Mouse (Mus musculus) lung, postnatal 0 days (tissue): ENCODE measurements around the gene Zfp354b. TPM values are rescaled to one million over a fixed set of nuclear protein-coding genes. Genes with fewer than 3 reads are reported as not detected.

ENCODE experiments used
- ATAC-seq: fragments of 200-750 bp; cut with Nextera tagmentation; 2 replicates; pipeline ENCODE4 v1.8.0; 2017; ENCODE audit warnings: moderate library complexity
- DNase-seq: peaks from one replicate; pipeline ENCODE4 v3.0.0-alpha.2; 2016; ENCODE audit warnings: low spot score
- H3K27ac ChIP-seq: fragments of 300-500 bp; sonication (generic); 2 replicates; pipeline ENCODE4 v1.5.1; 2014; ENCODE audit warnings: antibody characterized with exemption, mild to moderate bottlenecking, low read length, mixed read lengths
- H3K27me3 ChIP-seq: fragments of 300-500 bp; sonication (generic); replicated peaks from 2 replicates; pipeline ENCODE4 v1.6.1; 2014; ENCODE audit warnings: low read length, mixed read lengths; ENCODE audit not compliant: insufficient read depth
- H3K36me3 ChIP-seq: fragments of 300-500 bp; sonication (generic); 2 replicates; pipeline ENCODE4 v1.6.1; 2014; ENCODE audit warnings: low read length, mixed read lengths; ENCODE audit not compliant: insufficient read depth
- H3K4me1 ChIP-seq: fragments of 300-500 bp; sonication (generic); 2 replicates; pipeline ENCODE4 v1.6.1; 2014; ENCODE audit warnings: antibody characterized with exemption, low read depth, low read length, mixed read lengths; ENCODE audit not compliant: insufficient read depth
- H3K4me2 ChIP-seq: fragments of 300-500 bp; sonication (generic); replicated peaks from 2 replicates; pipeline ENCODE4 v1.6.1; 2014; ENCODE audit warnings: low read depth, mild to moderate bottlenecking, low read length, moderate library complexity, mixed read lengths
- H3K4me3 ChIP-seq: fragments of 300-500 bp; sonication (generic); 2 replicates; pipeline ENCODE4 v1.5.1; 2014; ENCODE audit warnings: low read depth, low read length
- H3K9ac ChIP-seq: fragments of 300-500 bp; sonication (generic); replicated peaks from 2 replicates; pipeline ENCODE4 v1.6.1; 2014; ENCODE audit warnings: low read depth, mild to moderate bottlenecking
- H3K9me3 ChIP-seq: fragments of 300-500 bp; sonication (generic); 2 replicates; pipeline ENCODE4 v1.6.1; 2016; ENCODE audit warnings: low read length, mixed read lengths
- CTCF ChIP-seq: IDR thresholded peaks from 2 replicates; pipeline ENCODE4 v1.5.1; 2016; ENCODE audit warnings: antibody characterized with exemption, mild to moderate bottlenecking
- EP300 ChIP-seq: IDR thresholded peaks from 2 replicates; pipeline ENCODE4 v1.6.1; 2016; ENCODE audit warnings: antibody characterized with exemption, mild to moderate bottlenecking, control low read depth
- WGBS: fragments of 180-500 bp; shearing (Covaris S2); extraction: QIAGEN DNeasy Blood & Tissue Kit; methylation state at CpG from one replicate; pipeline ENCODE4 v1.1.7; 2014; 5-methylcytosine and 5-hydroxymethylcytosine counted together
- polyA plus RNA-seq: library from polyadenylated mRNA; unstranded; fragments of >200 nt; fragmentation: Nextera tagmentation; extraction: Ambion mirVana; gene quantifications from 2 replicates; pipeline ENCODE4 v1.2.1, GENCODE M21; 2015

Gene Zfp354b
- polyA plus RNA-seq, 1 experiment from 2014 or later: 1.1 TPM

DNA sequence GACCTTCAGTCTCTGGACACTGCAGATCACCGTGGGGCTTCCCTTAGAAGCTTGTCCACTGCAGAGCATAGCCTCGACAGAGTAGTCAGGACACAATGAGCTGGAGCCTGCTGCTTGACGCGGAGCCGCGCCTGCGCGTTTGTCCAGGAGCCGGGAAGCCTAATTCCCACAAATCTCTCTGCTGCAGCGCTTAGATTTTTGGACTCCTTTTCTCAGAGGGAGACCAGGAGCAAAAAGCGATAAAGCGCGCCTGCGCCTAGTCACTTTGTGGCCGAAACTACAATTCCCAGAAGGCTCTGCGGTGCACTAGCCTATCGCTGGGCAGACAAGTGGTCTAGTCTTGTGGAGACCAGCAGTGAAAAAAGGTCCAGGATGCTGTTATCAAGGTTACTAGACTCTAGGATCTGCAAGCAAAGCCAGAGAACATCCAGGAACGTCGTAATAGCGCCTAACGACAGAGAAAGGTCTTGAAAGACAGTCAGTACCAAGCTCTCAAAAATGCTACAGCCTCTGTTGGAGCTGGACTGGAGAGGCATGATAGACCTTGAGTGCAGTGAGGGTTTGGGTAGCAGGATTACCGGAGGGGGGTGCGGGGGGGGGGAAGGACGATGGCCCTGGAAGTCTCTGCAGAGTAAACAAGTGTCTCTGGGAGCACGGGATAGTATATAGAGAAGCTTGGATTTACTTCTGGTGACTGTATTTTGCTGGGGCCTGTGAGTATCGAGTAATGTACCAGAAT is 43.9 kb downstream of the Zfp354b start, which contains the start of gene Zfp454:
Gene Zfp454 (minus strand): TSS at position 262 of the 739 bp plus-strand sequence.
- DNase-seq (peak; percentile 93), ATAC-seq (peak; percentile 95)
- Histone ChIP-seq H3K4me1 (no peaks in the 10 kb centered on the region), H3K27ac (no peak within 1 kb of the TSS), H3K9ac (0 out of 2 replicates have a peak within 1 kb of the TSS, but pooled peaks have one; percentile 23), H3K27me3 (no peaks in the 10 kb centered on the region), H3K9me3 (no peaks in the 10 kb centered on the region), H3K4me3 (peak within 1 kb of the TSS; percentile 37), H3K36me3 (no peaks in the 10 kb centered on the region), H3K4me2 (peak within 1 kb of the TSS; percentile 75)
- 6% methylated on average over 26 of the region's 26 CpGs for WGBS
- no peak for TF ChIP-seq CTCF
- TF ChIP-seq EP300: no peak

GRCm38 (mm10) chr11:50886933-50887293 is 44.5 kb downstream of the Zfp354b start:
- peak overlapping the region; percentile 75 for H3K4me2 ChIP-seq
- peak; percentile 6; the same call in 1 of the 2 replicates for ATAC-seq

GRCm38 (mm10) chr11:50886231-50886932 is 45.1 kb downstream of the Zfp354b start:
- Histone ChIP-seq H3K9me3 (no peaks in the 10 kb centered on the region), H3K4me2 (peak overlapping the region; percentile 75), H3K27me3 (no peaks in the 10 kb centered on the region), H3K27ac (no peak overlapping the region), H3K36me3 (no peaks in the 10 kb centered on the region), H3K4me1 (no peaks in the 10 kb centered on the region), H3K4me3 (peak overlapping the region; percentile 37; the same call in 1 of the 2 replicates), H3K9ac (no peak overlapping the region)
- 40% methylated on average over 8 of the region's 8 CpGs for WGBS
- ATAC-seq (no peak), DNase-seq (peak; percentile 4)
- no peak for TF ChIP-seq EP300
- TF ChIP-seq CTCF: no peak

More at GRCm38 (mm10) chr11:50886933-50887293, 44.5 kb downstream of the Zfp354b start:
- TF ChIP-seq EP300 (no peak), CTCF (no peak)
- H3K36me3 ChIP-seq: no peaks in the 10 kb centered on the region
- 10% methylated on average over 9 of the region's 10 CpGs for WGBS
- H3K27ac ChIP-seq: no peak overlapping the region
- H3K9ac ChIP-seq: 0 out of 2 replicates have a peak overlapping the region, but pooled peaks have one; percentile 23
- peak overlapping the region; percentile 37 for H3K4me3 ChIP-seq
- H3K27me3 ChIP-seq: no peaks in the 10 kb centered on the region
- H3K4me1 ChIP-seq: no peaks in the 10 kb centered on the region
- H3K9me3 ChIP-seq: no peaks in the 10 kb centered on the region
- peak; percentile 13 for DNase-seq

DNA sequence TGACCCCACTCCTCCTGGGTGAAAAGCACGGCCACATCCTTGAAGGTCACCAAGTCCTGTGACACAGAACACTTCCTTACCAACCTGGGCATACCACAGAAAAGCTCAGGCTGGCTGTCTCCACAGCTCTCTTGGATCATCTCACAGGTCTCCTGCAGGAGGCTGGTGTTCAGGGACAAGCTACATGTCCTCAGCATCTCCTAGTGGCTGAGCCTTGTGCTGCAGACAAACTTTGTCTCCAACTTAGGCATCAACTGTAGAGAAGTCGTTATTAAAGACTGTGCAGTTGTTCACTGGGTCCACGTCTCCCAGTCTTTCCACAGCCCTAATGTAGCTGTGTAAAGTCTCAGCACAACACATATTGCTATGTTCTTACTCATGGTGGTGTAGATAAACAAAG is 47.7 kb downstream of the Zfp354b start:
- ATAC-seq (no peak), DNase-seq (no peak)
- Histone ChIP-seq H3K4me3 (no peak overlapping the region), H3K9me3 (no peaks in the 10 kb centered on the region), H3K27me3 (no peaks in the 10 kb centered on the region), H3K27ac (no peak overlapping the region), H3K4me2 (no peak overlapping the region), H3K4me1 (no peaks in the 10 kb centered on the region), H3K36me3 (no peaks in the 10 kb centered on the region), H3K9ac (no peak overlapping the region)
- WGBS: 81% methylated on average over 3 of the region's 3 CpGs
- no peak for TF ChIP-seq EP300
- TF ChIP-seq CTCF: no peak

GRCm38 (mm10) chr11:50878641-50879040 is 52.8 kb downstream of the Zfp354b start:
- Histone ChIP-seq H3K4me3 (no peak overlapping the region), H3K9ac (no peak overlapping the region), H3K36me3 (peaks cover 4% of the 10 kb centered on the region; the same call in 1 of the 2 replicates), H3K4me1 (no peaks in the 10 kb centered on the region), H3K27ac (no peak overlapping the region), H3K9me3 (no peaks in the 10 kb centered on the region), H3K27me3 (no peaks in the 10 kb centered on the region), H3K4me2 (no peak overlapping the region)
- ATAC-seq (no peak), DNase-seq (no peak)
- 85% methylated on average over 3 of the region's 3 CpGs for WGBS
- TF ChIP-seq CTCF (no peak), EP300 (no peak)

Other genes with a start within 250 kb of the Zfp354b start
- 4.2 and 4.7 TPM in 2 replicates for gene Zfp354c, start 103.9 kb downstream of the Zfp354b start, polyA plus RNA-seq
- gene Zfp879, start 90.1 kb downstream of the Zfp354b start, polyA plus RNA-seq: 0.43 and 0.51 TPM in 2 replicates
- gene Grm6, start 80.9 kb downstream of the Zfp354b start, polyA plus RNA-seq: 0.10 and 0.17 TPM in 2 replicates
- 1.9 and 2.0 TPM in 2 replicates for gene Zfp454, start 44.0 kb downstream of the Zfp354b start, polyA plus RNA-seq
- 3.3 and 3.7 TPM in 2 replicates for gene Zfp2, start 15.5 kb downstream of the Zfp354b start, polyA plus RNA-seq
- gene 4933414I15Rik, start 12.1 kb upstream of the Zfp354b start, polyA plus RNA-seq: not detected in 2 replicates
- gene Prop1, start 22.1 kb upstream of the Zfp354b start, polyA plus RNA-seq: not detected in 2 replicates
- gene Olfr1378, start 34.9 kb upstream of the Zfp354b start, polyA plus RNA-seq: not detected in 2 replicates
- gene Olfr1377, start 50.3 kb upstream of the Zfp354b start, polyA plus RNA-seq: not detected in 2 replicates
- gene Olfr51, start 72.0 kb upstream of the Zfp354b start, polyA plus RNA-seq: not detected in 2 replicates
- not detected in 2 replicates for gene Olfr54, start 82.6 kb upstream of the Zfp354b start, polyA plus RNA-seq
- gene Olfr1375, start 116.5 kb upstream of the Zfp354b start, polyA plus RNA-seq: not detected in 2 replicates
- 5.7 and 5.9 TPM in 2 replicates for gene Zfp354a, start 127.6 kb upstream of the Zfp354b start, polyA plus RNA-seq